Mouse (Mus musculus) CD4-positive, CD25-positive, alpha-beta regulatory T cell, adult 4 months (primary cell): ENCODE results near the gene Lrmda. TPM values are rescaled to one million over a fixed set of nuclear protein-coding genes. Genes with fewer than 3 reads are reported as not detected.

Source experiments
- ATAC-seq: one replicate; pipeline ENCODE4 v1.8.0; 2017
- polyA plus RNA-seq, 2 experiments: library from polyadenylated mRNA; unstranded; fragments of 100-300 nt; shearing (Covaris generic); gene quantifications; one replicate each; pipeline ENCODE4 v1.2.1; 2017

Gene Lrmda
- polyA plus RNA-seq, 2 experiments from 2014 or later, result not detected

DNA sequence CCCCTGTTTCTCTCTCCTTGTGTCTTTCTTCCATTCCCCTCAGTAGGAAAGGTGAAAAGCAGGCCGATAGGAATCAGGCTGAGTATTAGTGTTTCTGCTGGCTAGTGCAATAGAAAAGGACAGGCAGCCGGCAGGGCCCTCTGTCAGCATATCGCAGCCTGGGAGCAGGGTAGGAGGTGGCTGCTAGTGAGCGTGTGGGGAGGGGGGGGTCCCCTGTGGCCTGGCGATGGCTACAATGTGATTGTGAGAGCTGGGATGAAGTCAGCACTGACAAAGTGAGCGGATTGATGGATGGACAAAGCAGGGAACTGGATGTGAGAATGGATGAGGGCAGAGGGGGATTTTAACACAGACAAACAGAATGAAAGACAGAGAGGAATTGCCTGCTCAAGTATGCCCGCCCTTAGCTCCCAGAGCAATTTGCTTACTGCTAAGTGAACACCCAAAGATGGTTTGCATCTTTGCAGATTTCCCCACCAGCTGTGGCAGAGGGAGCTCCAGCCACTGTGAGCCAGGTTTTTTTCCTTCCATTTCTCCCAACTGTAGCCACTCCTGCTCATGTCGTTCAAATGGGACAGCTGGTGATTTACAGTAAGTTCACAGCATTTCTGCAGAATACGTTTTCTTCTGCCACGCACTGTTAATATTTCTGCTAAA, 240.0 kb downstream of the Lrmda start:
- no peak for ATAC-seq

DNA sequence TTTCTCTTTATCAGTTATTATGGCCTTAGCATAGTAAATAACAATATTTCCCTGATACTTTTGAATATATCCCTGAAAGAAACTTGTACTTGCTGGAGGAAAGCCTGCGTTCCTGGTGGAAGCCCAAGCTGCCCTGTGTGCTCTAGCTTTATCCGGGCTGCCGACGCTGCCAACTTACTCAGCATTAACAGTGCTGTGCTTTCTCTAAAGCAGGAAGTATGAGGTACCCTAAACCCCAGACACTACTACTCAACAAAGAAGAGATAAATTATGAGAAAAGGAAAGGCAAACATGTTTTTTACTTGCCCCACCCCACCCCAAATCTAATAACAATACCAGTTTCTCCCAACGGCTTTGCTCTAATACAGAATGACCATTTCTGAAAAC, 240.5 kb downstream of the Lrmda start:
- ATAC-seq, result no peak

DNA sequence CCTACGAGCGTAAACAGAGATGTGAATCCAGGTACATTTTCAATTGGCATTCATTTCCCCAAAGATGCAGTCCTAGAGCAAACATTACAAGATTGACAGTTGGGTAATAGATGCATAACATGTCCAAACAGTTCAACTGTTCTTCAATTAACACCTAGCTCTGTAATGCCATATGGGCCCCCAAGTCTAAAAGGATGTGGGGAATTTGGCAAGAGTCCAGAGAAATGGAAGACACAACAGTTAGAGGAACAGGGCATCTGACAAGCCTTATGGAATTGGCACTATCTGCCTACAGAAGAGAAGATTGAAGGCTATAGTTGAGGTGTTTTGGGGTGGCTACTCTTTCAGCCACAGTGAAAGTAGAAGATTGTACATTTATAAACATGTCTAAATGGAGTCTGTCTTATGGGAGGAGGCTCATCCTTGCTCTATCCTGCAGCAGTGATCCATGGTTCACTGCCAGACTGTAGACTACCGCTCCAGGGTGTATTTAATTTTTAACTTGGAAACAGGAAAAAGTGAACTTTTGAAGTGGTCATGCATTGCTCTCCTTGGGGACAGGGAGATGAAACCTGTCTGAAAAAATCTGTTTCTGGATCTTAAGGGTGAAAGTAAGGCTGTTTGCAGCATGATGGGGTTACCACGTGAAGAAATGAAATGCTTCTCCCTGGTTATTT, 245.9 kb downstream of the Lrmda start:
- ATAC-seq, result no peak

DNA sequence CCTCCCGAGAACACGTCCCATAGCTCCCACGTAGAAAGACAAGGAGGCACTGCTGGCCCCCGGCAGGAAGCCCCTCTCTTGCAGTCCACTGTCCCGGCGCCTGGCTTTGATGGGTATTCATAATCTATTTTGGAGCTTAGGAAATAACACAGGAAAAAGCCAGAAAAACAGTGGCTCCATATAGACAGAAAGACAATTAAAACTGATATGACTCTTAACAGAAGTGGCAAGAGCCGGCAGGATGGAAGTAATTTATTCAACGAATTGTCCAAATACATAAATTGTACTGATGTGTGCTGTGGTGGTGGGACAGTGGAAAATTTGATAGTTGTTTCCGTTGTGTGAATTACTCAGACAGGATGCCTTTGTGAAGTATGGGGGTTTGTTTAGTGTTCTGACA, 250.3 kb downstream of the Lrmda start:
- peak; percentile 53 for ATAC-seq

DNA sequence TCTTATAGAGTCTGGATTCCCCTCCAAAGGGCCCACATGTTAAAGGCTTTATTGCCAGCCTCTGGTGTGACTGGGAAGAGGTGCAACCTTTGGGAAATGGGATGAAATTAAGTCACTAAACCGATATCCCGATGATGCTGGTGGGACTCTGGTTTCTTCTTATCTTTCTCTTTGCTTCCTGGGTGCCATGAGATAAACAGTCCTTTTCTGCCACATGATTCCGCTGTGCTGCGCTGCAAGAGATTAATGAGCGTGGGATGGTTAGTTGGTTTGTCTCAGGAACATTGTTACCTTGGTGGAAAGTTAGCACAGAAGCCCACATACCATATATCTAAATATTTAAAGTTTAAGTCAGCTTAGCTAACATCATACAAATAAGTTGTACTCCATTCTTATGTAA, 258.5 kb downstream of the Lrmda start:
- no peak for ATAC-seq

DNA sequence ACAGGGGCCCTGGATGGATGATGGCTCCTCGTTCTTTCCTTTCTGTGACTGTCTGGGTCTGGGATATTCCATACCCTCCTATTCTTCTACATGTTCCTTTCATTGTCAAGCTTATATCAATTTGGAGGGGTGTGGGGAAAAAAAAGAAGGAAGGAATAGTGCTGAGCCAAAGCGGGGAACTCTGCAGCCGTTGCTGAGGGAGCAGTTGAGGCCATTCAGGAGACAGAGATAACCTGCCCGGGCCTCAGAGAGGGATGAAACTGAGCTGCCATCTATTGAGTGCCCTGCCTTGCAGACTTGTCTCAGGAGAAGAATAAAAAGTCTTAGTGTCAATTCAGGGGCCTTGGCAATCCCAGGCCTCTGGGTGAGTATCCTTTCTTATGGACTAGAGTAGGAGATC, 260.1 kb downstream of the Lrmda start:
- no peak for ATAC-seq

DNA sequence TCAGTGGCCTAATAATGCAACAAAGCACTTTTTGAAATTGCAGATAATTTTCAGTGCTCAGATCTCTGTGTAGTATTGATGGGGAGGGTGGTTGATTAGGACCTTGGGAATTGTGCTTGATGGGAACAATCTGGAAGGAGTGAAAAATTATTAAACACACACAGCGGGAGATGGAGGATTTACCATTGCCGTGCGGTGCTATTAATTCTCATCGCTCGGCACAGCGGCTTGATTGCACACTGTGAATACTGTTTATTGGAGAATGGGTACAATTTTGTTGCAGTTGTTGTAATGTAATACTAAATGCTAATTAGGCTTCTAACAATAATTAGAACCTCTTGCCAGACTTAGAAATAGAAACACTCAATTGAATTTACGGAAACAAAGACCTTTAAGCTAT, 262.1 kb downstream of the Lrmda start:
- ATAC-seq, result no peak

DNA sequence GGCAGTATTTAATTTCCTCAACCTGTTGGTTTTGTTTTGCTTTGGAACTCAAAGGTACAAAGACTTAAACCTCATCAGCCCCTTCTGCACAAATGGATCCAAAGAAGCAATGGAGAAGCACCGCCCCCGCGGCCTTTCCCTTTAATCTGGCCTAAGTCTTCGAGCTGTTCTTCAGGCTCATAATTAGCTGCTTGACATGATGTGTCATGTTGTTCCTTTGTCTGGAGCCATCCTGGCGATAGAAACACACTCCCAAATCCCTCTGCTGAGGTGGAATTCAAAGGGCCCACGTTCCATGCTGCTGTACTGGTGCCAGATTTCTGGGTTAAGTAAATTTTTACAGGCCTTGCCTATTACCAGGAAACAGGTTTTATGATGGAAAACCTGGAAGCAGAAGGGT, 263.3 kb downstream of the Lrmda start:
- no peak for ATAC-seq

DNA sequence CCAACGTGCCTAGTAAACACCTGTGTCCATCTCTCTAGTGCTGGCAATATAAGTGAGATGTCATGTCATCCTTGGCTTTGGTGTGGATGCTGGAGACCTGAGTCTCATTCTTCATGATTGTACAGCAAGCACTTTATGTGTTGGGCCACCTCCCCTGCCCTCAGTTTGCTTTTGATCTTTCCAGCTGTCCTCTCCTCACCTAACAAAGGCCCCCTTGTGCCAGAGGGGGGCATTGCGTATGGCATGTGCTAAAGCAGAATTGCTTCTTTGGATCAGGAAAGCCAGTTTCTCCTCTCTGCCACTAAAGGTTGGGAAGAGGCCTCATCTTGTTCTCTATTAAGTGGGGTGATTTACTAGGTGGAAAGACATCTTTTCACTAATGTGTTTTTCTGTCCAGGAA, 264.2 kb downstream of the Lrmda start:
- ATAC-seq, result no peak

DNA sequence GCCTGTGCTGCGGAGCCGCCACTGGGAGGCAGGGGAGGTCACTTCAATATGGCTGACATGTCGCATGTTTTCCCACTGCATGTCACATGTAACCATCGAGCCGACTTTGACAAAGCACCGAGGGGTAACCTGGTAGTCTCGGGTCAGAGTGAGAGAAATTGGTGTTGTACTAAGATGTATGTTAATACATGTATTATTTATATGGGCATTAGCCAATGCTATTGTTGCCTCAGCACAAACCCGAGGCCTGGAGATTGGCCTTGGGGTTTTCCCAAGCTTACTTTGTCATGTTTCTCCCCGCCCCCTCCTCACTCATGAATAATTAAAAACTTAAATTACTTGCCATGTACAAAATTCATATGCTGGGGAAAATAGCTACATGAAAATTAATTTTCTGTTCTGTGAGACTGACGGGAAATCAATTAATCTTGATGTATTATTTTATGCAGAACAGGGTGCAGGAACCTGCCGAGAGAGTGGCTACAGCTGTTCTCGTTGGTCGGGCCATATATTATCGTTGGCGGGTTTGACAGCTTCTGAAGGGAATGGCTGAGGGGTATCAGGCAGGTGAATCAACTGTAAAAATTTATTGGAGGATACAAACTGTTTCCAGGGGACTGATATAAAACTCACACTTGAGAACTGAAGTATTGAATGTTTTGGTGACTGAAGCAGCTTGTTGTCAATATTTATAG, 265.5 kb downstream of the Lrmda start:
- no peak for ATAC-seq

DNA sequence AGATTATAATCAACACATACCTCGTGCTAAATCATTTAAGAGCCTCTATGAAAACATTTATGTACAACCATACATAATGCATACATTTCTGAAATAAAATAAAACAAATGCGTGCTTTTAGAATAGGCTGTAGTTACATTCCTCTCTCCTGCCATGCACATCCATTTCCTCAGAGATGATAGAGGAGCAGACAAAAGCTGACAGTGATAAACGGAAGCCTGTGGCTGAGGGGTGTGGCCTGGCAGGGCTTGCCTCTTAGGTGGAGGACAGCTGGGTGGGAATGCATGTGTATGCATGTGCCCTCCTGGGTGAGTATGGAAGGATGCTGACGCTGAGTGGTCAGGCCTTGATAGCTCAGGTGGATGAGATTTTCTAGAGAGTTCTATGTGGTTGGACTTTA, 266.3 kb downstream of the Lrmda start:
- ATAC-seq, result no peak

DNA sequence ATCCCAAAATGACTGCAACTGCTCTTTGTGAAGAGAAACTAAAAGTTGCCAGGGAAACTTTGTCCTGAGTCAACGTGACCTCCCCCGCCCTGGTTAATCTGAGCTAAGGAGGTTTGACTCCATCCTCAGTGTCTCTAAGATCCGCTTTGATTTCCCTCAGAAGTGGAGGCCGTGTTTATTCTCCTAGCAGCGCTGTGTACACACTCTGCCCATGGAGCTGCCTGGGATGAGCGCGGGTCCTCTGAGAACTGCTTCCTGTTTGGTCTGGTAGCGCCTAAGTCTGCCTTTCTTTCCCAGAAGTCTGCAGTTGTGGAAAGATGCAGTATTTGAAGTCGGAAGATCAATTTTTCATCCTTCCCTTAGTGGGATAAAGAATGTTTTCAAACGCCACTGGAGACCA, 268.7 kb downstream of the Lrmda start:
- ATAC-seq, result no peak

DNA sequence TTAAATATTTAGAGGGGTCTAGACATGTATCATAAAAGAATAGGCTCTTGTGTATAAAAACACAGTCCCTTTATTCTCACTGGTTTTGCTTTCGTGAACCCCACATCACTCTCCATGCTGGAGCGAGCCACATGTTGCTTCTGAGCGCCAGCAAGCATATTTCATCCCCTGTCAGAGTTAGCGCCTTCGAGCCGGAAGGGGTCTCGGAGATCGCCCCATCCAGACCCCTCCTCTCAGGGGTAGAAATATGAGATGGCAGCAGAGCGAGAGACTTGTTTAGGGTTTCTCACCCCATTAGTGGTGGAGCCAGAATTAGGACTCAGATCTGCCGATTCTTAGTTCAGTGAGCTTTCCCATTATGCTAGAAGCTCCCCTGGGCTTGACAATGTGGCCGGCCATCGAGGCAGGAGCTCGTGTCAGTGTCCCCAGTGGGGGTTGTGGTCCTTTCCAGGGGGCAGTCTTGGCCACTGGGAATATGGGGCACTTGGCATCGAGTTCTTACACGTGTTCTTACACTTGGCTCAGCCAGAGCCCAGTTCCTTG, 269.9 kb downstream of the Lrmda start:
- no peak for ATAC-seq

DNA sequence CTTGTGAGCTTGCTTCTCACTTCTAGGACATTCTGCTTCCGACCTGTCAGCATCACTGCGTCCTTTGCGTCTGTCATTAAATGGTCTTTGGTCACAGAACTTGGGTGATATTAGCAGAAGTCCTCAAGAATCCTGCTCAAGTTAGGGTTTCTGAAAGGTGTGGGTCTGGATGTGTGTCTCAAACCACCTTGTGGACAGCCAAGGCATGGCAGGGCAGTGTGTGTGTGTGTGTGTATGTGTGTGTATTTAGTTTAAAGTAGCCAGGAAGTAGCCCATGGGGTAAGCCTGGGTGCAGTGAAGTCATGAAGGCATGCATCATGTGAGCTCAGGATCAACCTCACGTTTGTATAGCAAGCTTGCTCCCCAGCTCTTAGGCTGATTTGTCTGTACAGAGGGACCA, 274.9 kb downstream of the Lrmda start:
- no peak for ATAC-seq

DNA sequence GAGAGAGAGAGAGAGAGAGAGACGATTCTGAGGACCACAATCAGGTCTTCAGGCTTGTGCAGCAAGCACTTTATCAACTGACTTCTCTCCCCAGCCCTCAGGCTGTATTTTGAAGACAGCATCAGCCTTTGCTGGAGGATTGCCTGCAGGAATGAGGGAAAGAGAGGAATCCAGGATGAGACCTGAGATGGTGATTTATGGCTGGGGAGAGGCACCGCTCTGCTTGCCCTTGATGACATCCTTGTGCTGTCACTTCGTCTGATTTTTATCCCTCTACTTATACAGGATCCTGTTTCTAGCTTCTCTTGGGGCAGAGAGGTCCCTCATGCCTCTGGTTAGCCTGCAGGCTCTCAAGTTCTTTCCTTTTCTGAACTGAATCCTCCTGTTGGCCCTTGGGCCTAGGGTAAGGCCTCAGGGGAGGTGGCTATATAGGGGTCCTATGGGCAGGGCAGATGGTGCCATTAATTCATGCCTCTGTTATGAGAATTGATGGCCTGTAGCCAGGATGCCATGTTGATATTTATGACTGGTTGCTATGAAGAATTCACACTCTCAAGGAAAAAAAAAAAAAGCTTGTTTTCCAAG, 277.2 kb downstream of the Lrmda start:
- no peak for ATAC-seq

DNA sequence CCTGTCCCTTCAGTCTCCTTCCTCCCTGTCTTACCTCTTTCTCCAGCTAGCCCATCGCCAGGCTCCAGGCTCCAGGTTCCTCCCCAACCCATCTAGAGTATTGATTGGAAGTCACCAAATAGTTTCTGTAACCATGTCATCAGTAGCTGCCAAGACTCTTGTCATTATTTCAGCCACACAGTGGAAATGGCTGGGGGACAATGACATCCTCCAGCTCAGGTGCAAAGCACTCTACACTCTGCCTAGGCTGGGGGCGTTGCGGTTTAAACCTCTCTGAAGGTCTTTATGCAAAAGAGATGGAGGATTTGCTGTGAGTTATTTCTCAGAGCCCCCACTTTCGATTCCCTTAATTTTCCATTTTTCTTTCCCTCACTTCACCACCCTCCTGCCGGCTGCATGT, 287.2 kb downstream of the Lrmda start:
- ATAC-seq, result no peak

DNA sequence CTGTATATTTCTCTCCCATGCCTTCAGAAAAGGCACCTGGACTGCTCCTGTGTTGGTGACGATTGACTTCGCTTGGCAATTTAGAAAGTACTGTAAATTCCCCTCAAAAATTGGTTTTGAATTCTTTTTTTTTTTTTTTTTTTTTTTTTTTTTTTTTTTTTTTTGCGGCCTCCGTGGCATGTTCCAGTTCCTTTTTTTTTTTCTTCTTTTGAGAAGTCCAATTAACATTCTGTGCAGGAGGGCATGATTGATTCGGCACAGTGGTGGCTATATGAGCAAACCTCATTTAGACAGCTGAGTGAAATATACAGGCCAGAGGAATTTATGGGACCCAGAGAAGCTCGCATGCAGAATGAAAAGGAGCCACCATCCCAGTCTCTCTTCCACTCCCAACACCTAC, 288.5 kb downstream of the Lrmda start:
- ATAC-seq, result no peak

DNA sequence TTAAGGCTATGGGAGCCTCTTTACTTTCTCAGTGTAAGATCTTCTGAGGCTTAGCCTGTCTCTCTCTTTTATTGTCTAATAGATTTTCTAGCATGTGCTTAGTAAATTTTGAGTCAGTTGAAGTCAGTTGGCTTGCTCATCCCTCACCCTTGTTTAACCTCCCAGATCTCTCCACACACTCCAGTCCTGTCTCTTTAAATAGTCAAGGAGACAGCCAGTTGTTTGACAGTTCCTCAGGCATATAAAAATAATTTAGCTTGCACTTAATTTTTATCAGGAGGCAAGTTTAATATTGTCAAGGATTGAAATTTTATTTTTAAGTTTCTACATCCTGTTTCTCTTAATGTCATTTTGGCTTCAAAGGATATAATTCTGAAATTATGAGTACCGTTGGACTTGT, 303.5 kb downstream of the Lrmda start:
- ATAC-seq, result no peak

DNA sequence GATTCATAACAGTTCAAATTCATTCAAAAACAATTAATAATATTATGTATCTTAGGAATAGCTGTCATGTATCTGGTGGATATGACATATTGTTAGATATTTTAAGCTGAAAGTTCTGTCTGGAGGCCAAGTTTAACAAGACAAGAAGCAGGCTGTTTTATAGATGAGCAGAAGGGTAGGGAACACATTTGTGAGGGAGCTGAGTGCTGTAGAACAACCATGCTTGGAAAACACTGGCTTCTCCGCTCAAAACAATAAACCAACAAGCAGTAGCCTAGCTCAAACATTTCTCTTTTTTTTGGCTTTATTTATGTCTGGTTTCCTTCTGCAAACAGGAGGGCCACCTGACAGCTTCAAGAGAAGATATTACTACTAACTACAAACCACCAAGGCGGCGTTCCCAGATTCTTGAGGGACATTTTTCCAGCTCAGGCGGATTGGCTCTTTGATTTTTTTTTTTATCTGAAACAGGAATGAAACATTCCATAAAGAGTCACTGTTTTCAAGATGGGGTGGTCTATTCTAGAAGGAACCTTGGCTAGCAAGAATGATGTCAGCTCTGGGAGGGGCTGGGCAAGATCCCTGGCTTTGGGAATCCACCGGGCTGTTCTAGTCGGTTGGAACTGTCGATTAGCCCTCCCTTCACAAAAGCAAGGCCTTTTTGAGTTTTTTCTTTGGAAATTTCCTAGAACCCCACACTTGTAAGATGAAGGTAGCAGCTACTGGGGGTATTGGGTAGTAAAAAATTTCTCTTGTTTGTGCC, 304.2 kb downstream of the Lrmda start:
- no peak for ATAC-seq

DNA sequence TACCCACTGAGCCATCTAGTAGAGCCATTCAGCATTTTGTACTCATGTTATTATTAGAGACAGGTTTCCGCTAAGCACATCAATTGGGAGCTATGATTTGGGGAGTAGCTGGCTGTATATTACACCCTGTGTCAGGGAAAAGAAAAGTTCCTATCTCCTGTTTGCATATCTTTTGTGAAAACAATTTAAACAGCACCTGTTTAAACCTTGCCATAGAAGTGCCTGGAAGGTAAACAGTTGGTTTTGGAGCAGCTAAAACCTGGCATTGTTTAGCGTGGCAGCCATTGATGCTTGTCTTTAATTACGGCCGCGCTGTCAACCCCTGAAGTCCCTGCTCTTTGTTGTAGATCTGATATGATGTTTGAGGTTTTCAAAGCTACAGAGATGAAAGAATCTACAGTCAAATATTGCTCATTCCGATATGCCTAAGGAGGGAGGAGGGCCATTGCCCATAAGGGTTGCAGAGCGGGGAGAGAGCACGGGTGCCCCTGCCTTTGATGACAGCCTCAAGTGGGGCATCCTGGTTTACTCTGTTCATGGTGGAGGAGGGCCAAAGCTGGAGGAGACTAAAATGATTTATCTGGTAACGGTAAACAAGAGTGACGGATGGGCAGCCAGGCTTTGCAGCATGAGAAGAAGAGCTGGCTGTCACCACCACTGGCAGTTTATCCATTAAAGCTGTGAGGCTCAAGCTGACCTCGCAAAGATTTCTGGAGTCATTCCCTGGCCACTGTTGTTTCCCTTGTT, 306.9 kb downstream of the Lrmda start:
- no peak for ATAC-seq

DNA sequence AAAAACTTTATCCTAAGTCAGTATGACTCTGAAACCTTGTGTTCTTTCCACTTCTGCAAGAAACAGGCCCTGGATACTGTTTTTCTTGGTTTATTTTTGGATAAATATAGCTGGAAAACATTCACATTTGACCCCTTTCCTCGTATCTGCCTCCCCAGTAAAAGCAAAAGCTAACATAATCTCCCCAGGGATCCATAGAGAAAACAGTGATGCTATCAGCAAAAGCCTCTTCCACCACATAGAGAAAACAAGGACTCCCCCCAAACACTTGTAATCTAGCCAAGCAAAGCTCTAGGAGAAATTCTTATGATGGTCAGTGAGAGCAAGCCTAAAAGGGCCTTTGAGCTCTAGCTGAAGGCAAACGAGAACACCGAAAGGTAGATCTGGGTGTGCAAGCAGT, 309.7 kb downstream of the Lrmda start:
- no peak for ATAC-seq
